Mouse (Mus musculus) kidney, embryonic 15.5 days (tissue): ENCODE measurements at regions not wholly inside any gene's neighbourhood (a gene's known extent, or its start where the extent isn't known, plus 50 kb on each side); places are given as distances from the start of the nearest gene placed in this dataset.
A peak's percentile ranks its signal among the peaks of the same experiment; 100 is the strongest.

ENCODE experiments used
- ATAC-seq: fragments of 200-750 bp; cut with Nextera tagmentation; replicated peaks from 2 replicates; pipeline ENCODE4 v1.8.0; 2017; ENCODE audit warnings: moderate TSS enrichment; ENCODE audit not compliant: low FRiP score
- H3K27ac ChIP-seq: fragments of 300-500 bp; sonication (generic); 2 replicates; pipeline ENCODE4 v1.5.1; 2015; ENCODE audit warnings: mild to moderate bottlenecking, inconsistent platforms
- H3K27me3 ChIP-seq: fragments of 300-500 bp; sonication (generic); 2 replicates; pipeline ENCODE4 v1.6.1; 2015; ENCODE audit warnings: inconsistent platforms
- H3K36me3 ChIP-seq: fragments of 300-500 bp; sonication (generic); 2 replicates; pipeline ENCODE4 v1.6.1; 2015; ENCODE audit warnings: inconsistent platforms
- H3K4me1 ChIP-seq: fragments of 300-500 bp; sonication (generic); 2 replicates; pipeline ENCODE4 v1.6.1; 2015; ENCODE audit warnings: inconsistent platforms
- H3K4me2 ChIP-seq: fragments of 300-500 bp; sonication (generic); 2 replicates; pipeline ENCODE4 v1.6.1; 2015; ENCODE audit warnings: moderate library complexity, mild to moderate bottlenecking, inconsistent platforms
- H3K4me3 ChIP-seq: fragments of 300-500 bp; sonication (generic); replicated peaks from 2 replicates; pipeline ENCODE4 v1.5.1; 2015; ENCODE audit warnings: mild to moderate bottlenecking, inconsistent platforms
- H3K9ac ChIP-seq: fragments of 300-500 bp; sonication (generic); 2 replicates; pipeline ENCODE4 v1.6.1; 2015; ENCODE audit warnings: mild to moderate bottlenecking, inconsistent platforms
- H3K9me3 ChIP-seq: fragments of 300-500 bp; sonication (generic); replicated peaks from 2 replicates; pipeline ENCODE4 v1.6.1; 2016; ENCODE audit warnings: inconsistent platforms
- WGBS: fragments of 180-500 bp; shearing (Covaris S2); methylation state at CpG from one replicate; pipeline ENCODE4 v1.1.7; 2015; ENCODE audit warnings: mixed read lengths; 5-methylcytosine and 5-hydroxymethylcytosine counted together

GRCm38 (mm10) chr12:109738201-109738600 lies 138.1 kb upstream of the Rtl1 start:
- no peaks in the 10 kb centered on the region for H3K27me3 ChIP-seq
- H3K4me2 ChIP-seq: no peak overlapping the region
- no peak for ATAC-seq
- peaks cover 26% of the 10 kb centered on the region; the same call in 1 of the 2 replicates for H3K36me3 ChIP-seq
- 93% methylated on average over 10 of the region's 10 CpGs for WGBS
- no peak overlapping the region for H3K9ac ChIP-seq
- H3K4me1 ChIP-seq: no peaks in the 10 kb centered on the region
- H3K9me3 ChIP-seq: no peaks in the 10 kb centered on the region
- no peak overlapping the region for H3K4me3 ChIP-seq
- no peak overlapping the region for H3K27ac ChIP-seq

GRCm38 (mm10) chr12:109738911-109739310 lies 138.8 kb upstream of the Rtl1 start:
- peaks cover 22% of the 10 kb centered on the region; the same call in 1 of the 2 replicates for H3K36me3 ChIP-seq
- no peaks in the 10 kb centered on the region for H3K9me3 ChIP-seq
- no peaks in the 10 kb centered on the region for H3K27me3 ChIP-seq
- no peak overlapping the region for H3K9ac ChIP-seq
- H3K4me2 ChIP-seq: no peak overlapping the region
- no peak for ATAC-seq
- no peak overlapping the region for H3K4me3 ChIP-seq
- H3K4me1 ChIP-seq: peaks cover 5% of the 10 kb centered on the region; the same call in 1 of the 2 replicates
- H3K27ac ChIP-seq: no peak overlapping the region
- 88% methylated on average over 6 of the region's 6 CpGs for WGBS

- Histone ChIP-seq H3K9ac (no peak overlapping the region), H3K9me3 (no peaks in the 10 kb centered on the region), H3K4me1 (peaks cover 20% of the 10 kb centered on the region), H3K36me3 (0 out of 2 replicates have a peak, but pooled peaks cover 11% of the 10 kb centered on the region), H3K4me3 (no peak overlapping the region), H3K27me3 (no peaks in the 10 kb centered on the region), H3K27ac (no peak overlapping the region), H3K4me2 (no peak overlapping the region)
- WGBS: 90% methylated on average over 11 of the region's 11 CpGs
- ATAC-seq: no peak
These were observed 142.4 kb upstream of the Rtl1 start for GRCm38 (mm10) chr12:109742486-109742885.

GRCm38 (mm10) chr12:109743036-109743650 lies 143.0 kb upstream of the Rtl1 start:
- Histone ChIP-seq H3K9ac (no peak overlapping the region), H3K36me3 (0 out of 2 replicates have a peak, but pooled peaks cover 4% of the 10 kb centered on the region), H3K4me1 (peaks cover 26% of the 10 kb centered on the region), H3K27ac (no peak overlapping the region), H3K9me3 (no peaks in the 10 kb centered on the region), H3K4me2 (no peak overlapping the region), H3K27me3 (no peaks in the 10 kb centered on the region), H3K4me3 (no peak overlapping the region)
- ATAC-seq: no peak; the same call in 1 of the 2 replicates
- WGBS: 72% methylated on average over 24 of the region's 24 CpGs

- H3K27ac ChIP-seq: no peak overlapping the region
These were observed 144.1 kb upstream of the Rtl1 start for GRCm38 (mm10) chr12:109744186-109744585.

GRCm38 (mm10) chr12:109745731-109746484 lies 145.8 kb upstream of the Rtl1 start:
- Histone ChIP-seq H3K4me2 (no peak overlapping the region), H3K9me3 (no peaks in the 10 kb centered on the region), H3K9ac (no peak overlapping the region), H3K27ac (peak overlapping the region; percentile 1; the same call in 1 of the 2 replicates), H3K36me3 (no peaks in the 10 kb centered on the region), H3K27me3 (peaks cover 4% of the 10 kb centered on the region; the same call in 1 of the 2 replicates), H3K4me3 (no peak overlapping the region), H3K4me1 (peaks cover 49% of the 10 kb centered on the region)
- WGBS: 52% methylated on average over 15 of the region's 15 CpGs
- no peak for ATAC-seq

More at GRCm38 (mm10) chr12:109744186-109744585, 144.1 kb upstream of the Rtl1 start:
- H3K4me3 ChIP-seq: no peak overlapping the region
- peaks cover 4% of the 10 kb centered on the region; the same call in 1 of the 2 replicates for H3K27me3 ChIP-seq
- WGBS: 92% methylated on average over 4 of the region's 4 CpGs
- H3K9me3 ChIP-seq: no peaks in the 10 kb centered on the region
- peaks cover 36% of the 10 kb centered on the region for H3K4me1 ChIP-seq
- no peaks in the 10 kb centered on the region for H3K36me3 ChIP-seq
- H3K9ac ChIP-seq: no peak overlapping the region
- no peak overlapping the region for H3K4me2 ChIP-seq
- no peak for ATAC-seq

GRCm38 (mm10) chr12:109747201-109747600 lies 147.1 kb upstream of the Rtl1 start:
- H3K9me3 ChIP-seq: no peaks in the 10 kb centered on the region
- no peak for ATAC-seq
- H3K36me3 ChIP-seq: no peaks in the 10 kb centered on the region
- H3K4me2 ChIP-seq: no peak overlapping the region
- no peak overlapping the region for H3K4me3 ChIP-seq
- 73% methylated on average over 5 of the region's 5 CpGs for whole genome bisulfite sequencing
- H3K27me3 ChIP-seq: peaks cover 12% of the 10 kb centered on the region; the same call in 1 of the 2 replicates
- H3K9ac ChIP-seq: no peak overlapping the region
- H3K27ac ChIP-seq: no peak overlapping the region
- peaks cover 49% of the 10 kb centered on the region for H3K4me1 ChIP-seq

- Histone ChIP-seq H3K27ac (no peak overlapping the region), H3K4me3 (no peak overlapping the region), H3K9me3 (no peaks in the 10 kb centered on the region), H3K27me3 (peaks cover 16% of the 10 kb centered on the region; the same call in 1 of the 2 replicates), H3K4me1 (peaks cover 49% of the 10 kb centered on the region), H3K36me3 (no peaks in the 10 kb centered on the region), H3K9ac (no peak overlapping the region), H3K4me2 (no peak overlapping the region)
- WGBS: 64% methylated on average over 13 of the region's 13 CpGs
- ATAC-seq: no peak
These were observed 147.6 kb upstream of the Rtl1 start for GRCm38 (mm10) chr12:109747776-109748175.

- H3K27ac ChIP-seq: no peak overlapping the region
- no peak overlapping the region for H3K4me2 ChIP-seq
- 57% methylated on average over 12 of the region's 12 CpGs for WGBS
- no peak for ATAC-seq
- H3K27me3 ChIP-seq: peaks cover 16% of the 10 kb centered on the region; the same call in 1 of the 2 replicates
- H3K9me3 ChIP-seq: no peaks in the 10 kb centered on the region
- no peak overlapping the region for H3K9ac ChIP-seq
- H3K36me3 ChIP-seq: no peaks in the 10 kb centered on the region
- peaks cover 47% of the 10 kb centered on the region for H3K4me1 ChIP-seq
- no peak overlapping the region for H3K4me3 ChIP-seq
These were observed 148.4 kb upstream of the Rtl1 start for GRCm38 (mm10) chr12:109748326-109749059.

- Histone ChIP-seq H3K27me3 (peaks cover 16% of the 10 kb centered on the region; the same call in 1 of the 2 replicates), H3K9ac (no peak overlapping the region), H3K4me1 (peaks cover 43% of the 10 kb centered on the region), H3K4me3 (0 out of 2 replicates have a peak overlapping the region, but pooled peaks have one; percentile 19), H3K36me3 (no peaks in the 10 kb centered on the region), H3K9me3 (no peaks in the 10 kb centered on the region), H3K27ac (0 out of 2 replicates have a peak overlapping the region, but pooled peaks have one; percentile 22), H3K4me2 (peak overlapping the region; percentile 60)
- 27% methylated on average over 2 of the region's 2 CpGs for WGBS
- ATAC-seq: 0 out of 2 replicates have a peak, but pooled peaks have one; percentile 12
These were observed 149.1 kb upstream of the Rtl1 start for GRCm38 (mm10) chr12:109749256-109749655.

- peak overlapping the region; percentile 14; the same call in 1 of the 2 replicates for H3K9ac ChIP-seq
- H3K4me2 ChIP-seq: peak overlapping the region; percentile 60
- 3% methylated on average over 14 of the region's 14 CpGs for WGBS
- peaks cover 43% of the 10 kb centered on the region for H3K4me1 ChIP-seq
- H3K4me3 ChIP-seq: peak overlapping the region; percentile 19
- no peaks in the 10 kb centered on the region for H3K36me3 ChIP-seq
- ATAC-seq: peak; percentile 86
- H3K27ac ChIP-seq: 0 out of 2 replicates have a peak overlapping the region, but pooled peaks have one; percentile 22
- no peaks in the 10 kb centered on the region for H3K9me3 ChIP-seq
- peaks cover 16% of the 10 kb centered on the region; the same call in 1 of the 2 replicates for H3K27me3 ChIP-seq
These were observed 149.6 kb upstream of the Rtl1 start for GRCm38 (mm10) chr12:109749711-109750243.
